Mouse (Mus musculus) brain, embryonic 14.5 days (tissue): ENCODE results near the gene Adamtsl5.

Experiments used
- CTCF ChIP-seq: fragments of 200-500 bp; IDR thresholded peaks from 2 replicates; pipeline ENCODE4 v1.5.1; 2012; ENCODE audit warnings: inconsistent platforms, mild to moderate bottlenecking, moderate library complexity, borderline replicate concordance; ENCODE audit not compliant: insufficient read depth, insufficient read length; ENCODE audit errors: extremely low read depth
- POLR2A ChIP-seq: fragments of 200-500 bp; IDR thresholded peaks from 2 replicates; pipeline ENCODE4 v1.6.1; 2012; ENCODE audit warnings: mild to moderate bottlenecking, inconsistent platforms, borderline replicate concordance; ENCODE audit not compliant: poor library complexity, insufficient read depth, insufficient read length, severe bottlenecking; ENCODE audit errors: extremely low read depth

GRCm38 (mm10) chr10:80294788-80295303, 53.4 kb downstream of the Adamtsl5 start:
- TF ChIP-seq CTCF = no peak
- no peak for TF ChIP-seq POLR2A
